Mouse (Mus musculus) ES-E14 (cell line): ENCODE measurements around the gene Rnf225.

Experiments
- CHD2 ChIP-seq: IDR thresholded peaks from 2 replicates; pipeline ENCODE4 v1.6.1; 2014; ENCODE audit warnings: mild to moderate bottlenecking, low read depth, low read length, inconsistent platforms
- HCFC1 ChIP-seq: IDR thresholded peaks from 2 replicates; pipeline ENCODE4 v1.6.1; 2012; ENCODE audit warnings: low read length, inconsistent platforms, borderline replicate concordance; ENCODE audit not compliant: insufficient read depth
- MAFK ChIP-seq: IDR thresholded peaks from 2 replicates; pipeline ENCODE4 v1.6.1; 2014; ENCODE audit warnings: mild to moderate bottlenecking, low read depth, low read length, inconsistent platforms; ENCODE audit not compliant: insufficient read depth
- ZC3H11A ChIP-seq: IDR thresholded peaks from 2 replicates; pipeline ENCODE4 v1.6.1; 2012; ENCODE audit warnings: low read depth, mild to moderate bottlenecking, inconsistent platforms, low read length, borderline replicate concordance

DNA sequence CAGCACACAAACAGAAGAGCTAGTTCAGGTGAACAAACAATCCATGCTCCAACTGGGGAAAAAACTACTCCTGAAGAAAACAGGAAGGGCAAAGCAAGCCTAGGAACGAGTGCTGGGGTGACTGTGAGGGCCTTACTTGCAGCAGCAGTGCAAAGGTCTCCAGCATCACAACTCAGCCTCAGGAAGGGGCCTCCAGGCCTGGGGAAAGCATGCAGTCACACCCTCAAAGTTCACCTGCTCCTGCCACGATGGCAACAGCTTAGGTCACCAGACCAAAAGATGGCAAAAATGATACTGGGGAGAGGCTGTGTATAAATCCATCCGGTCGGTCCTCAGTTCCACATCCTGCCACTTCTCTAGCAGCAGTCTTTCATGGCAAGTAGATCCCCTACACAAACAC, 31.7 kb downstream of the Rnf225 start:
- TF ChIP-seq CHD2 = no peak
- no peak for TF ChIP-seq HCFC1
- no peak for TF ChIP-seq MAFK
- TF ChIP-seq ZC3H11A = no peak
